Mouse (Mus musculus) kidney, embryonic 16.5 days (tissue): ENCODE results near the gene Olfr33. TPM values are rescaled to one million over a fixed set of nuclear protein-coding genes. Genes with fewer than 3 reads are reported as not detected.

Experiments
- ATAC-seq: fragments of 200-750 bp; cut with Nextera tagmentation; 2 replicates; pipeline ENCODE4 v1.8.0; 2017; ENCODE audit warnings: moderate TSS enrichment; ENCODE audit not compliant: low FRiP score, low TSS enrichment
- H3K27ac ChIP-seq: fragments of 300-500 bp; sonication (generic); 2 replicates; pipeline ENCODE4 v1.5.1; 2014; ENCODE audit warnings: low read length
- H3K27me3 ChIP-seq: fragments of 300-500 bp; sonication (generic); 2 replicates; pipeline ENCODE4 v1.6.1; 2014; ENCODE audit warnings: low read length, control low read depth, mixed read lengths; ENCODE audit not compliant: insufficient read depth
- H3K36me3 ChIP-seq: fragments of 300-500 bp; sonication (generic); 2 replicates; pipeline ENCODE4 v1.6.1; 2014; ENCODE audit warnings: low read length, control low read depth, mixed read lengths; ENCODE audit not compliant: insufficient read depth
- H3K4me1 ChIP-seq: fragments of 300-500 bp; sonication (generic); 2 replicates; pipeline ENCODE4 v1.6.1; 2014; ENCODE audit warnings: low read length, control low read depth, mixed read lengths; ENCODE audit not compliant: insufficient read depth
- H3K4me2 ChIP-seq: fragments of 300-500 bp; sonication (generic); replicated peaks from 2 replicates; pipeline ENCODE4 v1.6.1; 2014; ENCODE audit warnings: low read depth, low read length
- H3K4me3 ChIP-seq: fragments of 300-500 bp; sonication (generic); 2 replicates; pipeline ENCODE4 v1.5.1; 2014; ENCODE audit warnings: mild to moderate bottlenecking, low read length
- H3K9ac ChIP-seq: fragments of 300-500 bp; sonication (generic); replicated peaks from 2 replicates; pipeline ENCODE4 v1.6.1; 2014; ENCODE audit warnings: low read length
- H3K9me3 ChIP-seq: fragments of 300-500 bp; sonication (generic); 2 replicates; pipeline ENCODE4 v1.6.1; 2016; ENCODE audit warnings: low read length, control low read depth
- WGBS: fragments of 180-500 bp; shearing (Covaris S2); extraction: QIAGEN DNeasy Blood & Tissue Kit; methylation state at CpG from one replicate; pipeline ENCODE4 v1.1.7; 2014; 5-methylcytosine and 5-hydroxymethylcytosine counted together
- polyA plus RNA-seq: library from polyadenylated mRNA; unstranded; fragments of >200 nt; fragmentation: Nextera tagmentation; extraction: Ambion mirVana; gene quantifications from 2 replicates; pipeline ENCODE4 v1.2.1, GENCODE M21; 2015

Gene Olfr33
- polyA plus RNA-seq, 1 experiment from 2014 or later = not detected

GRCm38 (mm10) chr7:102681916-102682315 is 37.0 kb downstream of the Olfr33 start:
- Histone ChIP-seq H3K4me1 (no peaks in the 10 kb centered on the region), H3K4me2 (no peak overlapping the region)
- WGBS = 88% methylated on average over 1 of the region's 1 CpGs

GRCm38 (mm10) chr7:102676225-102676624 is 42.6 kb downstream of the Olfr33 start:
- H3K9ac ChIP-seq = no peak overlapping the region
- H3K36me3 ChIP-seq = 0 out of 2 replicates have a peak, but pooled peaks cover 4% of the 10 kb centered on the region
- ATAC-seq = no peak
- H3K4me3 ChIP-seq = no peak overlapping the region
- no peaks in the 10 kb centered on the region for H3K9me3 ChIP-seq
- 79% methylated on average over 2 of the region's 2 CpGs for WGBS
- H3K4me2 ChIP-seq = no peak overlapping the region
- H3K27me3 ChIP-seq = no peaks in the 10 kb centered on the region
- H3K4me1 ChIP-seq = no peaks in the 10 kb centered on the region
- H3K27ac ChIP-seq = no peak overlapping the region

More at GRCm38 (mm10) chr7:102681916-102682315, 37.0 kb downstream of the Olfr33 start:
- no peak for ATAC-seq
- Histone ChIP-seq H3K27me3 (no peaks in the 10 kb centered on the region), H3K9ac (no peak overlapping the region), H3K4me3 (no peak overlapping the region), H3K27ac (no peak overlapping the region), H3K36me3 (peaks cover 4% of the 10 kb centered on the region; the same call in 1 of the 2 replicates), H3K9me3 (no peaks in the 10 kb centered on the region)

- no peaks in the 10 kb centered on the region for H3K27me3 ChIP-seq
- WGBS = 36% methylated on average over 2 of the region's 2 CpGs
- H3K4me1 ChIP-seq = no peaks in the 10 kb centered on the region
- no peak overlapping the region for H3K27ac ChIP-seq
- no peaks in the 10 kb centered on the region for H3K36me3 ChIP-seq
- H3K4me2 ChIP-seq = no peak overlapping the region
- no peaks in the 10 kb centered on the region for H3K9me3 ChIP-seq
- H3K9ac ChIP-seq = no peak overlapping the region
- H3K4me3 ChIP-seq = no peak overlapping the region
- ATAC-seq = no peak
These were observed 53.5 kb downstream of the Olfr33 start for GRCm38 (mm10) chr7:102665378-102665777.

GRCm38 (mm10) chr7:102664599-102664998 is 54.3 kb downstream of the Olfr33 start, which contains the start of gene Olfr556:
TSS of gene Olfr556 (plus strand) at chr7:102664899.
- no peak within 1 kb of the TSS for H3K4me3 ChIP-seq
- H3K4me2 ChIP-seq = no peak within 1 kb of the TSS
- H3K36me3 ChIP-seq = no peaks in the 10 kb centered on the region
- WGBS = 36% methylated on average over 3 of the region's 3 CpGs
- no peak within 1 kb of the TSS for H3K9ac ChIP-seq
- no peak for ATAC-seq
- H3K27ac ChIP-seq = no peak within 1 kb of the TSS
- no peaks in the 10 kb centered on the region for H3K4me1 ChIP-seq
- H3K27me3 ChIP-seq = no peaks in the 10 kb centered on the region
- no peaks in the 10 kb centered on the region for H3K9me3 ChIP-seq

Other genes with a start within 250 kb of the Olfr33 start
- gene Olfr543, start 237.4 kb downstream of the Olfr33 start, polyA plus RNA-seq = 0.41 and 0.51 TPM in 2 replicates
- gene Olfr544, start 230.8 kb downstream of the Olfr33 start, polyA plus RNA-seq = 0.18 TPM in 1 of 2 replicates, not detected in the other
- 0.08 TPM in 1 of 2 replicates, not detected in the other for gene Olfr545, start 219.5 kb downstream of the Olfr33 start, polyA plus RNA-seq
- gene Olfr547, start 184.3 kb downstream of the Olfr33 start, polyA plus RNA-seq = not detected in 2 replicates
- not detected in 2 replicates for gene Olfr548-ps1, start 178.2 kb downstream of the Olfr33 start, polyA plus RNA-seq
- not detected in 2 replicates for gene Olfr549, start 169.2 kb downstream of the Olfr33 start, polyA plus RNA-seq
- 0.42 and 0.77 TPM in 2 replicates for gene Trim21, start 153.6 kb downstream of the Olfr33 start, polyA plus RNA-seq
- not detected in 2 replicates for gene Olfr550, start 147.6 kb downstream of the Olfr33 start, polyA plus RNA-seq
- not detected in 2 replicates for gene Olfr551, start 127.2 kb downstream of the Olfr33 start, polyA plus RNA-seq
- gene Olfr552, start 121.3 kb downstream of the Olfr33 start, polyA plus RNA-seq = not detected in 2 replicates
- gene Olfr553, start 100.9 kb downstream of the Olfr33 start, polyA plus RNA-seq = not detected in 2 replicates
- gene Olfr554, start 80.6 kb downstream of the Olfr33 start, polyA plus RNA-seq = not detected in 2 replicates
- not detected in 2 replicates for gene Olfr555, start 60.2 kb downstream of the Olfr33 start, polyA plus RNA-seq
- gene Olfr556, start 54.2 kb downstream of the Olfr33 start, polyA plus RNA-seq = not detected in 2 replicates
- gene Trim68, start 31.7 kb downstream of the Olfr33 start, polyA plus RNA-seq = 14.2 and 14.6 TPM in 2 replicates
- not detected in 2 replicates for gene Olfr557, start 23.2 kb downstream of the Olfr33 start, polyA plus RNA-seq
- gene Olfr558, start 16.9 kb downstream of the Olfr33 start, polyA plus RNA-seq = 0.92 and 1.1 TPM in 2 replicates
- not detected in 2 replicates for gene Olfr559, start 8.4 kb upstream of the Olfr33 start, polyA plus RNA-seq
- not detected in 2 replicates for gene Olfr560, start 40.3 kb upstream of the Olfr33 start, polyA plus RNA-seq
- 0.58 and 0.89 TPM in 2 replicates for gene Olfr78, start 40.4 kb upstream of the Olfr33 start, polyA plus RNA-seq
- gene Olfr561, start 52.2 kb upstream of the Olfr33 start, polyA plus RNA-seq = not detected in 2 replicates
- not detected in 2 replicates for gene Olfr564, start 84.4 kb upstream of the Olfr33 start, polyA plus RNA-seq
- not detected in 2 replicates for gene Olfr566, start 139.7 kb upstream of the Olfr33 start, polyA plus RNA-seq
- gene Olfr568, start 158.1 kb upstream of the Olfr33 start, polyA plus RNA-seq = not detected in 2 replicates
- not detected in 2 replicates for gene Olfr569, start 171.8 kb upstream of the Olfr33 start, polyA plus RNA-seq
- gene Olfr570, start 175.5 kb upstream of the Olfr33 start, polyA plus RNA-seq = not detected in 2 replicates
- not detected in 2 replicates for gene Olfr571, start 198.5 kb upstream of the Olfr33 start, polyA plus RNA-seq
- gene Olfr572, start 205.3 kb upstream of the Olfr33 start, polyA plus RNA-seq = not detected in 2 replicates
- not detected in 2 replicates for gene Olfr573-ps1, start 223.5 kb upstream of the Olfr33 start, polyA plus RNA-seq
- gene Olfr574, start 229.4 kb upstream of the Olfr33 start, polyA plus RNA-seq = not detected in 2 replicates
- not detected in 2 replicates for gene Olfr575, start 239.7 kb upstream of the Olfr33 start, polyA plus RNA-seq
- gene Olfr576, start 243.6 kb upstream of the Olfr33 start, polyA plus RNA-seq = not detected in 2 replicates